Mouse (Mus musculus) hematopoietic stem cell, adult 5-6 weeks (primary cell): ENCODE data around the gene AI464131. TPM values are rescaled to one million over a fixed set of nuclear protein-coding genes. Genes with fewer than 3 reads are reported as not detected.
A peak's percentile ranks its signal among the peaks of the same experiment; 100 is the strongest.

Source experiments
- ATAC-seq, 2 experiments: fragments of 125-278 bp in 1 of 2; replicated peaks in 1 of 2; 2 replicates each; pipeline ENCODE4 v1.8.0; 2016 to 2017; ENCODE audit warnings: inconsistent platforms in 2 of 2, mild to moderate bottlenecking in 2 of 2, moderate number of reproducible peaks in 2 of 2, low read depth in 1 of 2, moderate TSS enrichment in 1 of 2; ENCODE audit not compliant: low FRiP score in 2 of 2, poor library complexity in 2 of 2, severe bottlenecking in 2 of 2, insufficient read depth in 1 of 2, low TSS enrichment in 1 of 2
- total RNA-seq: library from RNA; stranded (forward); fragments of 172-1452, 232-1000 nt; gene quantifications from 2 replicates; pipeline ENCODE4 v1.2.3, GENCODE M21; 2017

Gene AI464131
- total RNA-seq, 1 experiment from 2014 or later: 0.20 TPM

- ATAC-seq: no peak
Measured at GRCm38 (mm10) chr4:41507998-41508397, 5.1 kb upstream of the AI464131 start.

GRCm38 (mm10) chr4:41507326-41507924 is 4.5 kb upstream of the AI464131 start:
- no peak for ATAC-seq

GRCm38 (mm10) chr4:41506906-41507305 is 4.0 kb upstream of the AI464131 start:
- ATAC-seq: peak; percentile 65 to 82

DNA sequence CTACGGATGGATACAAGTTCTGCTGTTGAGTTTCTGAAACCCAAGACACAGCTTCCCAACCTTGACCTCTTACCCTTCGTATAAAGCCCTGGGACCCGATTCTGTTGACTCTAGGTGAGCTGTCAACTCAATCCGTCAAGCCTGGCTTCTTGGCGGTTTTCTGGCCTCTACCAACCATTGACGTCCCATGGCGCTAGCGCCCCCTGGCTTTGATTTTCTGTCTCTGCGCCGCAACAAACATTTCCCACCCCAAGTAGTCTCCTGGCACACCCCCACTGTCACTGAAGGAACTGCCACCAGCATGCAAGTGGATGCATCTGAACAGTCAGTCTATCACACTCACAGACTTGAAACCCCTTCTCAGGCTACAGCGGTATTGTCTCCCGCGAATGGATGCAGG is 3.3 kb upstream of the AI464131 start:
- no peak for ATAC-seq

GRCm38 (mm10) chr4:41505131-41505551 is 2.3 kb upstream of the AI464131 start:
- ATAC-seq: no peak

DNA sequence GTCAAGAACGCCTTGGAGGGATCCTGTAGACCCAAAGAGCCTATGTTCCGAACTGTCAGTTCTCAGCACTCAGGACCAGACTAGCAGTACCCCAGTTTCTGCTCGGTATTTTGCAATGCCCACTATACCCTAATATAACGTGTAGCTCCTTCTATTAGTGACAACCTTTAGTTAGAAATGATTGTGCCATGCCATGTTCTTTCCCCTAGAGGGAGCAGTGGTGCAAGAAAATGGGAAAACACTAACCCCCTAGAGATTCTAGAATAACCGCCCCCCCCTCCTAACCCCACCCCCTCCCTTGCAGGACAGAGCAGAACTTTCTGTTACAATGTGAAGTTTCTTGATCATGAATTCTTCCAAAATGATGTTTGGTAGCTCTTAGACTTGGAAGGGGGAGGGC is 1.4 kb upstream of the AI464131 start:
- ATAC-seq: no peak

GRCm38 (mm10) chr4:41502171-41502940 is 520 bp downstream of the AI464131 start:
- no peak for ATAC-seq

DNA sequence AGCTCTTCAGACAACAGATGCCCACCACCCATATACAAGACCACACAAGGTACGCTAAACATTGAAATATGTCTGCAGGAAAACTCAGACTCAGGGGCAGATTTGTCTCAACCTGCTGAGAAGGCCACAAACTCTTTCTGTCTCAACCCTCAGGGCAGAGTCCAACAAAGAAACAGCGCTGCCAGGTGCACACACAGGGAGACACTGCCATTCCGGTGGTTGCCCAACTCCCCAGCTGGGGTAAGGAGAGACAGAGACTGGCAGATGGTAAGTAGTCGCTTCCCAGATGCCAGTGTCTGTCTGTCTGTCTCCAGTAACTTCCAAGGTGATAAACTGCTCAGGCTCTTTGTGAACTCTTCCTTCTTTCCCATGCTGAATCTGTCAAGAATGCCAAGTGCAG is 2.1 kb downstream of the AI464131 start:
- ATAC-seq: no peak

DNA sequence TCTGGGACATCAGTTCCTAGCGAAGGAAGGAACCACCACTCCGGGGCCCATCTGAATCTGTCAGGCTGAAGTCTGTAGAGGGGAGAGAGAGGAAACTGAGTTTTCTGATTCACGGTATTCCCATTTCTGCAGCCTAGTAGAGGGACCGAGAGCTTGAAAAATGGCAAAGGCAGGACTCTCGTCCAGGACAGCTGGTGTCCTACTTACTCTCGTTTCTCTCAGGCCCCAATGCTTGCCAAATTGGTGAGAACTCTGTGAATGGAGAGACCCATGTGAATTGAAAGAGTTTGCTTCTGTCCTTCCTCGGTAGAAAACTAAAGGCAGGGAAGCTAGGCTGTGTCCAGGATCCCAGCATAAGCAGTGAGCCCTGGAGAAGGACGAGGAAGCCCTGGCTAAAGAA is 3.3 kb downstream of the AI464131 start:
- ATAC-seq: no peak

GRCm38 (mm10) chr4:41498921-41499391 is 3.9 kb downstream of the AI464131 start:
- ATAC-seq: peak in 1 of 2 experiments; percentile 6; a peak in 2 of 4 replicates

- no peak for ATAC-seq
Measured at GRCm38 (mm10) chr4:41497995-41498845, 4.7 kb downstream of the AI464131 start.

GRCm38 (mm10) chr4:41497579-41497978 is 5.3 kb downstream of the AI464131 start:
- peak; percentile 35 to 51; a peak in 3 of 4 replicates for ATAC-seq

DNA sequence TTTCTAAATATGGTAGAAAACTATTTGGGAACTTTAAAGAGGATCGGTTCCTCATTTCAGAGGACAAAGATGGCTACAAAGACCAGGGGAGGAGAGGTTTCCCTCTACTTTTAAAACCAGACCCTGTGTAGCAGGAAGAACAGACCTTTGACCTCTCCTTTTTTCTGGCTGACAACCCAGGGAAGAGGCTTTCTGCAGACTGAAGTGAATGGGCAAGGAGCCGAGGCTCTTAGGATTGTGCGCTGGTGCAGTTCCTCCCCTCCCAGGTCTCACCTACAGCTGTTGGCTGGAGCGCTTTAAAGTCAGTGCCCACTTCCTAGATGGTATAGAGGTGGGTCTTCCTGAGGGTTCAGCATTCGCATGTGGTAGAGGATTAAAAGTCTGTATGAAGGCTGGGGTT is 5.8 kb downstream of the AI464131 start:
- no peak for ATAC-seq

DNA sequence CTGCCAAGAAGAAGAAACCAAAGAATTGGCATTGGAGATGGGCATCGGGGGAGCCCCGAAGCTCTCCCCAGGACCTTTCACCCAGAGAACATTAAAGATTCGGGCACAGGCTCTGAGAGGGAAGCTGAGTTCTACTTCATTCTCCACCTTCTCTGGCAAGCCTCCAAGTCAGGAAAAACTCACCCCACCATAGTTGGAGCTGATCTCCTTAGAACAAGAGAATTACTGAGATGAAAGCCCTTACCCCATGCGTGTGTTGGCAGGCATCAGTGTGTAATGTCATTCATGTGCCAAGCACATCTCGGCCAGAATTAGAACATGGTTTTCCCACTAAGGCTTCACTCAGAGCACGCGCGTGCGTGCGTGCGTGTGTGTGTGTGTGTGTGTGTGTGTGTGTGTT is 7.0 kb downstream of the AI464131 start:
- no peak for ATAC-seq

GRCm38 (mm10) chr4:41495076-41495475 is 7.8 kb downstream of the AI464131 start:
- ATAC-seq: no peak

DNA sequence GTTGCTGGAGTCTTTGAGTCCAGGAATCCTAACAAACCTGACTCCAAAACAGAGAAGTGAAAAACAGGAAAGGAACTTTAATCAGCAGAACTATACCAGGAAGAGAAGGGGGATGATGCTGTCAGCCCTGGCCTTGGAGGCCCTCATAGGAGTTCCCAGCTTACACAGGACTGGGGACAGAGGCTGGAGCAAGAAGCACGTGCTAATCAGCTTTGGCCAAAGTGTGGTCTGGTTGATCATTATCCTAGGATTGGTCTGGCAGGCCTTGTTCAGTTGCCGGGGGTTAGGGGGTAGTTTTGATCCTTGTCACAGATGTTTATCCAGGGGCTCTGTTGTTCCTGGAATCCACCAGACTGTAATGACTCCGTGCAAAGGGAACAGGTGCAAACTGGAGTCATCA is 8.5 kb downstream of the AI464131 start:
- ATAC-seq: no peak

- ATAC-seq: no peak
Measured at GRCm38 (mm10) chr4:41493464-41494116, 9.3 kb downstream of the AI464131 start.
